Mouse (Mus musculus): Measurements from ENCODE around the gene Hsf3. TPM values are rescaled to one million over a fixed set of nuclear protein-coding genes. Genes with fewer than 3 reads are reported as not detected.
"Not testable (repeated sequence)": the region's sequence is repeated elsewhere in the genome, so short reads cannot be mapped to it uniquely, and the experiment has no call there.

Gene Hsf3
- not detected in 2 replicates for polyA plus RNA-seq (2014; fragmentation: Nextera tagmentation; extraction: Ambion mirVana)

DNA sequence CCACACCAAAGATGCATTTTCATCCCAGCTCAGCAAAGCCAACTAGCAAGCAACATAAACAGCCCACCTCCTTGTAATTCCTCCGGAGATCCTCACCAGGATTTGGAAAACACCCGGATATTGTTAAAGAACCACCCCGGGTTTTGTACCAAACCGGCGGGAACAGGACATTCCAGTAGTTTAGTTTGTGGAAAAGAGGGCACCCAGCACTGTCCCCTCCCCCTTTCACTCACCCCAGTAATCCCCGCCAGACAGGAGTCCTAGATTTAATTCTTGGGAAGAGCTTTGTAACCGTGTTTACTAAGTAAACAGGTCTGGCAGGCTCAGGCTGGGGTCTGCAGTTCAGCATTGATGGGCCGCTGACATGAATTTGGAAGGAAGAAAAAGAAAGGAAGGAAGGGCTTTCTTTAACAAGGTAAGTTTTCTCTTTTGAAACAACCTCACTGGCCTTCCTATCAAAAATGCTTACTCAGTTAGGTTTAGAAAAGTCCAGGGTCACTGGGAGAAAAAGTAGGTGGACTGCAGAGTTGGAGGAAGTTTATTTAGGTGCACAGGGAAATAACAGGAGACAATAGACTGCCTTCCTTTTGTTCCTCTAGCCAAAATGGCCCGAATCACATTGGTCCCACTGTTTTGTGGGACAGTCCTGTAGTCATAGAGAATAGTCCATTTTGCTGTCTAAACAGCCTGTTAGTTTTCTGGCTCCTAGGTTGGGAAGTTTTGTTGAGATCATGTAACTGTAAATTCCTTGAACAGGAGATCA lies at the start of gene Hsf3:
Gene Hsf3, minus strand, starts transcription at position 94 of the 763 bp plus-strand sequence.
- H3K4me2 ChIP-seq, result peak within 1 kb of the TSS; percentile 39
- no peaks in the 10 kb centered on the region for H3K9me3 ChIP-seq (ENCODE audit: control insufficient read depth, low read length)
- ATAC-seq (replicated peaks; ENCODE audit: low FRiP score) (0 out of 2 replicates have a peak, but pooled peaks have one; percentile 31), DNase-seq (ENCODE audit: low spot score) (peak; percentile 28)
- H3K36me3 ChIP-seq (ENCODE audit: control insufficient read depth, insufficient read depth, low read length), result no peaks in the 10 kb centered on the region
- H3K27ac ChIP-seq (ENCODE audit: low read depth, low read length), result no peak within 1 kb of the TSS
- H3K9ac ChIP-seq (ENCODE audit: low read depth, low read length), result 0 out of 2 replicates have a peak within 1 kb of the TSS, but pooled peaks have one; percentile 16
- WGBS, result 21% methylated on average over 9 of the region's 9 CpGs
- H3K27me3 ChIP-seq (replicated peaks; ENCODE audit: control insufficient read depth, insufficient read depth, low read length), result no peaks in the 10 kb centered on the region
- H3K4me1 ChIP-seq (replicated peaks; ENCODE audit: control insufficient read depth, insufficient read depth, low read length), result no peaks in the 10 kb centered on the region
- peak within 1 kb of the TSS; percentile 28 for H3K4me3 ChIP-seq (ENCODE audit: low read depth, low read length)

DNA sequence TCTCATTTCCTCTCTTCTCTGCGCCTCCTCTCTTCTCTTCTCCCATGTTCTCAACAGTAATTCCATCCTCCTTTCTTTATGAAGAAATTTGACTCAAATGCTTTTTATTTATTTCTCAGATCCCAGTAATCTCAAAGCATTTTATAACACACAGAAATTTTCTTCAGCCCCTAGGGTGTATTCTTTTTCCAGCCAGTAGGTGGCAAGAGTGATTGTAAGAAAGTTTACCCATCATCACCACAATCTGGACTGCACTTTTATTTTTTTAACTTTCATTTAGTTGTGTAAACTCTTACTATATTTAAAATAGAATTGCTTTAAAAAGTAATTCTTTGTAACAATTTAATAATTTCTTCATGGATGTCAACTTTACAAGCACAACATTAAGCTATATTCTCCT lies 45.5 kb upstream of the Hsf3 start:
- Histone ChIP-seq H3K4me2 (no peak overlapping the region), H3K4me3 (ENCODE audit: low read depth, low read length) (no peak overlapping the region), H3K27ac (ENCODE audit: low read depth, low read length) (no peak overlapping the region), H3K36me3 (ENCODE audit: control insufficient read depth, insufficient read depth, low read length) (no peaks in the 10 kb centered on the region), H3K9ac (ENCODE audit: low read depth, low read length) (no peak overlapping the region), H3K4me1 (replicated peaks; ENCODE audit: control insufficient read depth, insufficient read depth, low read length) (no peaks in the 10 kb centered on the region), H3K9me3 (ENCODE audit: control insufficient read depth, low read length) (no peaks in the 10 kb centered on the region), H3K27me3 (replicated peaks; ENCODE audit: control insufficient read depth, insufficient read depth, low read length) (no peaks in the 10 kb centered on the region)
- WGBS, result 29% methylated on average over 1 of the region's 1 CpGs
- no peak for DNase-seq (ENCODE audit: low spot score)
- ATAC-seq (replicated peaks; ENCODE audit: low FRiP score), result no peak

DNA sequence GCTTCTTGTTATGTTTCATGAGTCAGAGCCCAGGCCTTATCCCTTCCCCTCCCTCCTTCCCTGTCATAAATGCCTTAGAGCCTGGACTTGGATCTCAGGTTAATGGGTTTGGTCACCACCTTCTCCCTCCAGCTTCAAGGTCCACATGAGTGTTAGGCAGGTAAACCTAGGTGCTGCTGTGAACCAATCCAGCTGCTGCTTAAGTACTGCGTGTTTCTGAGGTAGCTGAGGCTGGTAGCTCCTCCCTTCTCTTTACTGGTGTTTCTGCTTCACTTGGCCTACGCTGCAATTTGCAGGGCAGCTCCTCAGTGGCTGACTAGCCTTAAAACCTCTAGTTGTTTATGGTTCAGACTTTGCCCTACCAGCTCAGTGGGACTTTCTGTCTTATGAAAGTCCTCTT lies 945 bp downstream of the Hsf3 start, which contains the start of gene Heph:
Gene Heph, plus strand, starts transcription at position 211 of the 400 bp plus-strand sequence.
- H3K36me3 ChIP-seq (ENCODE audit: control insufficient read depth, insufficient read depth, low read length), result no peaks in the 10 kb centered on the region
- ATAC-seq (replicated peaks; ENCODE audit: low FRiP score), result no peak
- H3K9me3 ChIP-seq (ENCODE audit: control insufficient read depth, low read length), result no peaks in the 10 kb centered on the region
- H3K27me3 ChIP-seq (replicated peaks; ENCODE audit: control insufficient read depth, insufficient read depth, low read length), result no peaks in the 10 kb centered on the region
- peak within 1 kb of the TSS; percentile 39; the same call in 1 of the 2 replicates for H3K4me2 ChIP-seq
- H3K4me1 ChIP-seq (replicated peaks; ENCODE audit: control insufficient read depth, insufficient read depth, low read length), result no peaks in the 10 kb centered on the region
- no peak for DNase-seq (ENCODE audit: low spot score)
- no peak within 1 kb of the TSS for H3K27ac ChIP-seq (ENCODE audit: low read depth, low read length)
- peak within 1 kb of the TSS; percentile 28 for H3K4me3 ChIP-seq (ENCODE audit: low read depth, low read length)
- no peak within 1 kb of the TSS for H3K9ac ChIP-seq (ENCODE audit: low read depth, low read length)
- WGBS, result 71% methylated on average over 2 of the region's 2 CpGs

DNA sequence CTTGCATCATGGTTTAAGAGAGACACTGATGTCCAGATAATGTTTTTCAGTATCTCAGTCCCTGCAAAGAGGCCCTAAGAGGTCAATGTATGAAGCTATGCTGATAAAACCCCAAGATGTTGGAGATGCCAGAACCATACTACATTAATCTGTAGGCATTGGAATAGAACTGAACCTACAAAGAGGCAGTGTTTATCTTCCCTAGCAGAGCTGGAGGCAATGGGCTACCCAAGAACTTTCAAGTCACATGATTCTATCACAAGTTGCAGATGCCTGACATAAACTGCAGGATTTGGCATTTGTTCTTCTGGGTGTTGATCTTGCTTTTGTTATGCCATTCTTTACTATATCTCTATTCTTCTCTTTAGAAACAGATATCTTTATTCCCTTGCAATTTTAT lies 36.7 kb downstream of the Hsf3 start:
- no peak overlapping the region for H3K9ac ChIP-seq (ENCODE audit: low read depth, low read length)
- no peaks in the 10 kb centered on the region for H3K36me3 ChIP-seq (ENCODE audit: control insufficient read depth, insufficient read depth, low read length)
- no peaks in the 10 kb centered on the region for H3K27me3 ChIP-seq (replicated peaks; ENCODE audit: control insufficient read depth, insufficient read depth, low read length)
- no peak overlapping the region for H3K27ac ChIP-seq (ENCODE audit: low read depth, low read length)
- H3K4me1 ChIP-seq (replicated peaks; ENCODE audit: control insufficient read depth, insufficient read depth, low read length), result no peaks in the 10 kb centered on the region
- no peak for DNase-seq (ENCODE audit: low spot score)
- no peaks in the 10 kb centered on the region for H3K9me3 ChIP-seq (ENCODE audit: control insufficient read depth, low read length)
- peak; percentile 68 for ATAC-seq (replicated peaks; ENCODE audit: low FRiP score)
- H3K4me3 ChIP-seq (ENCODE audit: low read depth, low read length), result no peak overlapping the region
- no peak overlapping the region for H3K4me2 ChIP-seq

DNA sequence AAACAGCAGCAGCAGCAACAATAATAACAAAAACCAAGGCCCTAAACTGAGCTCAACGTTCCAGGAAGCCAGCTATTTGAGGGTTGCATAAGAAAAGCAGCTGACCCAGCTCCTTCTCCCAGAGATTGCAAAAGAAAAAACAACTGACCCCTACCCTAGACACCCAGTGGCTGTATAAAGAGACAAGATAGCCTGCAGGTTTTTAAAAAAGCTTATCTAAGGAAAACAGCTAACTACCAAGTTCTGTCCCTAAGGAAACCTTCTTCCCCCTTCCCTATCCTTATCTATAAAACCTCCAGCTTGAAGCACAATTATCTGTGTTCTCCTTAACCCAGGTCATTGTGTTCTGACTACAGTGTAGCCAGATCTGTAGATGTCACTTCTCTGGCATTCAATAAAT lies 38.4 kb downstream of the Hsf3 start:
- DNase-seq (ENCODE audit: low spot score) (no peak), ATAC-seq (replicated peaks; ENCODE audit: low FRiP score) (peak; percentile 63)
- Histone ChIP-seq H3K36me3 (ENCODE audit: control insufficient read depth, insufficient read depth, low read length) (no peaks in the 10 kb centered on the region), H3K4me3 (ENCODE audit: low read depth, low read length) (no peak overlapping the region), H3K4me2 (no peak overlapping the region), H3K4me1 (replicated peaks; ENCODE audit: control insufficient read depth, insufficient read depth, low read length) (no peaks in the 10 kb centered on the region), H3K27me3 (replicated peaks; ENCODE audit: control insufficient read depth, insufficient read depth, low read length) (no peaks in the 10 kb centered on the region), H3K27ac (ENCODE audit: low read depth, low read length) (no peak overlapping the region), H3K9me3 (ENCODE audit: control insufficient read depth, low read length) (no peaks in the 10 kb centered on the region), H3K9ac (ENCODE audit: low read depth, low read length) (no peak overlapping the region)
- 30% methylated on average over 1 of the region's 1 CpGs for WGBS

DNA sequence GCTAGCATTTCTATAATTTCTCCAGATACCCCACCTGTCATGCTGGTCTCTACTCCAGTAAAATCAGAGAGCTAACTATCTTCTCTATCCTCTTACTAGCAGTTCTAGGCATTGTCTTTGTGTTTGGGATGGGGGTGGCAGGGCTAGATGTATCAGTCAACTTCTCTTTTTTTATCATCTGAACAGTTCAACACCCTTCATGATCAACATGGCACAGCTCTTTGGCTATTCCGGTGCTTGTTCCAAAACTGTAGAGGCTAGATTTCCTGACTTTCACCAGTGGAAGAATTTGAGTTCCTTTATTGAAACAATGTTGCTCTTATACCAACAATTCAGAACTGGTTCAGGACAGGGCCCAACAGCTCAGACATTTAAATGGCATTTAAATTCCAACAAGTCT lies 39.1 kb downstream of the Hsf3 start:
- Histone ChIP-seq H3K36me3 (ENCODE audit: control insufficient read depth, insufficient read depth, low read length) (no peaks in the 10 kb centered on the region), H3K27ac (ENCODE audit: low read depth, low read length) (no peak overlapping the region), H3K4me2 (no peak overlapping the region), H3K27me3 (replicated peaks; ENCODE audit: control insufficient read depth, insufficient read depth, low read length) (no peaks in the 10 kb centered on the region), H3K9ac (ENCODE audit: low read depth, low read length) (no peak overlapping the region), H3K9me3 (ENCODE audit: control insufficient read depth, low read length) (no peaks in the 10 kb centered on the region), H3K4me1 (replicated peaks; ENCODE audit: control insufficient read depth, insufficient read depth, low read length) (no peaks in the 10 kb centered on the region), H3K4me3 (ENCODE audit: low read depth, low read length) (no peak overlapping the region)
- DNase-seq (ENCODE audit: low spot score), result no peak
- 78% methylated on average over 1 of the region's 1 CpGs for WGBS
- no peak for ATAC-seq (replicated peaks; ENCODE audit: low FRiP score)

DNA sequence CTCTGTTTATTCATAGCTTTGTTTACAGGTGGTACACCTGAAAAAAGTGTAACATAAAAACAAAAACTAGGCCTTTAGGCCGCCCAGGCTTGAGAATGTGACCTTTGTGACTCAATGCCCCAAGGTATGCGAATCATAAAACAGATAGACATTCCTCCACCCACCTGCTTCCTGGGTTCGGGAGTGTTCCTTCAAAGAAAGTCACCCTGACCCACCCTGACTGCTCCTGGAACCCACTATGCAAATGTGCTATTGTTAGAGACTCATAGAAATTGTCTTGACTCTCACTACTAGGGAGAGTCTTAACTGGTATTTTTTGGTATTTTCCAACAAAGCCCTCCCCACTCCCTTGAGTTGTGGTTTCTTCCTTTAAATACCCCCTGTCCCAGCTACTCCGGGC lies 40.7 kb downstream of the Hsf3 start:
- H3K27me3 ChIP-seq (replicated peaks; ENCODE audit: control insufficient read depth, insufficient read depth, low read length); H3K9ac ChIP-seq (ENCODE audit: low read depth, low read length); H3K4me1 ChIP-seq (replicated peaks; ENCODE audit: control insufficient read depth, insufficient read depth, low read length); H3K4me3 ChIP-seq (ENCODE audit: low read depth, low read length); H3K36me3 ChIP-seq (ENCODE audit: control insufficient read depth, insufficient read depth, low read length); DNase-seq (ENCODE audit: low spot score); H3K9me3 ChIP-seq (ENCODE audit: control insufficient read depth, low read length); ATAC-seq (replicated peaks; ENCODE audit: low FRiP score); H3K27ac ChIP-seq (ENCODE audit: low read depth, low read length); H3K4me2 ChIP-seq: not testable (repeated sequence)
- WGBS, result 68% methylated on average over 4 of the region's 4 CpGs

DNA sequence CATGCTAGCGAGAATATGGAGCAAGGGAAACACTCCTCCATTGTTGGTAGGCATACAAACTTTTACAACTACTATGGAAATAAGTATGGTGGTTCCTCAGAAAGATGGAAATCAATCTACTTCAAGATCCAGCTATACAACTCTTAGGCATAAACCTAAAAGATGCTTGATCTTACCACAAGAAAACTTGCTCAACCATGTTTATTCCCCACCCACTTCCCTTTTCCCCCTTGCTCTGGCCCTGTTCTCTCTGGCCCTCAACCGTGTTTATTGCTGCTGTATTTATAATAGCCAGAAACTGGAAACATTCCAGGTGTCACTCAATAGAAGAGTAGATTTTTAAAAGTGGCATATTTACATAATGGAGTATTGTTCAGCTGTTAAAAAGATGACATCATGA lies 117.0 kb downstream of the Hsf3 start:
- ATAC-seq (replicated peaks; ENCODE audit: low FRiP score) (no peak), DNase-seq (ENCODE audit: low spot score) (no peak)
- 61% methylated on average over 2 of the region's 2 CpGs for WGBS
- H3K4me2 ChIP-seq, result no peak overlapping the region
- no peaks in the 10 kb centered on the region for H3K4me1 ChIP-seq (replicated peaks; ENCODE audit: control insufficient read depth, insufficient read depth, low read length)
- H3K9me3 ChIP-seq (ENCODE audit: control insufficient read depth, low read length), result no peaks in the 10 kb centered on the region
- no peak overlapping the region for H3K4me3 ChIP-seq (ENCODE audit: low read depth, low read length)
- H3K9ac ChIP-seq (ENCODE audit: low read depth, low read length), result no peak overlapping the region
- no peak overlapping the region for H3K27ac ChIP-seq (ENCODE audit: low read depth, low read length)
- H3K27me3 ChIP-seq (replicated peaks; ENCODE audit: control insufficient read depth, insufficient read depth, low read length), result no peaks in the 10 kb centered on the region
- H3K36me3 ChIP-seq (ENCODE audit: control insufficient read depth, insufficient read depth, low read length), result no peaks in the 10 kb centered on the region

DNA sequence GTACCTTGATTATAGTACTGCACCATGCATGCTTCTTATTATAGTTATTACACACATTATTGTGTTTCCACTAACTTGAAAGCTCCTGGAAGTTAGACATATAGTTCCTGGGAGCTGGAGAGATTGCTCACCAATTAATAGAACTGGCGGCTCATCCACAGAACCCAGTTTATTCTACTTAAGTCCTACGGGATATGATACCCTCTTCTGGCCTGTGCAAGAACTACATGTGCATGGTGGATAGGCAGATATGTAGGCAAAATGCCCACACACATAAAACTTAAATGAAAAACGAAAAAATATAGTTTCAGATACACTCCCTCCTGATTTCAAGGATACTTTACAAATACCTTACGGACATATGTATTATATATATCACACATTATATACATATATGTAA lies 126.3 kb downstream of the Hsf3 start:
- Histone ChIP-seq H3K27ac (ENCODE audit: low read depth, low read length) (no peak overlapping the region), H3K9me3 (ENCODE audit: control insufficient read depth, low read length) (no peaks in the 10 kb centered on the region), H3K4me1 (replicated peaks; ENCODE audit: control insufficient read depth, insufficient read depth, low read length) (no peaks in the 10 kb centered on the region), H3K36me3 (ENCODE audit: control insufficient read depth, insufficient read depth, low read length) (no peaks in the 10 kb centered on the region), H3K9ac (ENCODE audit: low read depth, low read length) (no peak overlapping the region), H3K27me3 (replicated peaks; ENCODE audit: control insufficient read depth, insufficient read depth, low read length) (no peaks in the 10 kb centered on the region), H3K4me2 (no peak overlapping the region), H3K4me3 (ENCODE audit: low read depth, low read length) (no peak overlapping the region)
- no peak for DNase-seq (ENCODE audit: low spot score)
- 42% methylated on average over 4 of the region's 4 CpGs for WGBS
- ATAC-seq (replicated peaks; ENCODE audit: low FRiP score), result no peak
